Mouse (Mus musculus) B cell, adult 2 months (primary cell): ENCODE data around the gene Klk10.

ENCODE experiments used
- DNase-seq, 2 experiments: peaks; one replicate each; pipeline ENCODE4 v3.0.0; 2022

Gene Klk10

GRCm38 (mm10) chr7:43780746-43781145 is at the start of gene Klk10:
Gene Klk10, plus strand, starts transcription at chr7:43781035.
- DNase-seq, result no peak

GRCm38 (mm10) chr7:43747788-43748187 is 33.0 kb upstream of the Klk10 start:
- DNase-seq, result no peak

- DNase-seq, result no peak
Observed at GRCm38 (mm10) chr7:43752806-43753205, 28.0 kb upstream of the Klk10 start.

- DNase-seq, result no peak
Observed at GRCm38 (mm10) chr7:43766484-43766883, 14.4 kb upstream of the Klk10 start.

- no peak for DNase-seq
Observed at GRCm38 (mm10) chr7:43768597-43768996, 12.2 kb upstream of the Klk10 start, which contains the start of gene Klk12. Gene Klk12, plus strand, starts transcription at chr7:43768897.

- no peak for DNase-seq
Observed at GRCm38 (mm10) chr7:43769636-43770035, 11.2 kb upstream of the Klk10 start.

GRCm38 (mm10) chr7:43770701-43771100 is 10.1 kb upstream of the Klk10 start:
- no peak for DNase-seq

GRCm38 (mm10) chr7:43771916-43772315 is 8.9 kb upstream of the Klk10 start:
- no peak for DNase-seq

- DNase-seq, result no peak
Observed at GRCm38 (mm10) chr7:43772901-43773300, 7.9 kb upstream of the Klk10 start.

GRCm38 (mm10) chr7:43774364-43774763 is 6.5 kb upstream of the Klk10 start, which contains the start of gene Klk11:
Gene Klk11, plus strand, starts transcription at chr7:43774604.
- DNase-seq, result no peak

GRCm38 (mm10) chr7:43774802-43775201 is 6.0 kb upstream of the Klk10 start:
- DNase-seq, result no peak

GRCm38 (mm10) chr7:43775311-43776057 is 5.4 kb upstream of the Klk10 start:
- DNase-seq, result no peak

- no peak for DNase-seq
Observed at GRCm38 (mm10) chr7:43776506-43776905, 4.3 kb upstream of the Klk10 start.

GRCm38 (mm10) chr7:43777423-43777822 is 3.4 kb upstream of the Klk10 start:
- DNase-seq, result no peak

GRCm38 (mm10) chr7:43778176-43778970 is 2.5 kb upstream of the Klk10 start:
- DNase-seq, result no peak

GRCm38 (mm10) chr7:43780241-43780640 is 594 bp upstream of the Klk10 start:
- DNase-seq, result no peak

GRCm38 (mm10) chr7:43781541-43781940 is 706 bp downstream of the Klk10 start:
- no peak for DNase-seq

GRCm38 (mm10) chr7:43782275-43783265 is 1.7 kb downstream of the Klk10 start:
- DNase-seq, result peak; percentile 71 to 81

- DNase-seq, result no peak
Observed at GRCm38 (mm10) chr7:43785286-43785685, 4.5 kb downstream of the Klk10 start.

GRCm38 (mm10) chr7:43788096-43788495 is 7.3 kb downstream of the Klk10 start:
- DNase-seq, result no peak

GRCm38 (mm10) chr7:43789295-43789694 is 8.5 kb downstream of the Klk10 start:
- DNase-seq, result no peak

- no peak for DNase-seq
Observed at GRCm38 (mm10) chr7:43791591-43791990, 10.8 kb downstream of the Klk10 start, which contains the start of gene Klk9. Gene Klk9, plus strand, starts transcription at chr7:43791891.

- no peak for DNase-seq
Observed at GRCm38 (mm10) chr7:43796355-43796754, 15.5 kb downstream of the Klk10 start.
